Mouse (Mus musculus) cortical plate, adult 2 months (tissue): ENCODE measurements around the gene Dusp5. TPM values are rescaled to one million over a fixed set of nuclear protein-coding genes. Genes with fewer than 3 reads are reported as not detected.

Experiments used
- polyA plus RNA-seq: library from polyadenylated mRNA; depleted of rRNA; stranded (reverse); fragments of >200 nt; gene quantifications from 2 replicates; pipeline ENCODE4 v1.2.3, GENCODE M21; 2012; rRNA removed

Gene Dusp5
- polyA plus RNA-seq, 1 experiment: 11.8 TPM

Other genes starting within 250 kb of the Dusp5 start
- 81.0 and 82.8 TPM in 2 replicates for gene Mxi1, start 218.6 kb upstream of the Dusp5 start, polyA plus RNA-seq
- not detected in 2 replicates for gene Gm10197, start 157.3 kb upstream of the Dusp5 start, polyA plus RNA-seq
- 19.9 TPM in 2 replicates for gene Smndc1, start 138.5 kb upstream of the Dusp5 start, polyA plus RNA-seq
- gene Nutf2-ps1, start 60.0 kb downstream of the Dusp5 start, polyA plus RNA-seq: 24.4 and 26.5 TPM in 2 replicates
- gene Smc3, start 71.3 kb downstream of the Dusp5 start, polyA plus RNA-seq: 21.6 and 23.1 TPM in 2 replicates
- gene Rbm20, start 148.2 kb downstream of the Dusp5 start, polyA plus RNA-seq: 2.8 and 3.1 TPM in 2 replicates